Mouse (Mus musculus) C2C12 (cell line): ENCODE measurements around the gene Evi2.

ENCODE experiments used
- CTCF ChIP-seq: IDR thresholded peaks from one replicate; pipeline ENCODE4 v1.5.1; 2011; ENCODE audit not compliant: control insufficient read depth, insufficient read depth, insufficient read length
- FOSL1 ChIP-seq: IDR thresholded peaks from one replicate; pipeline ENCODE4 v1.8.0; 2011; ENCODE audit warnings: mild to moderate bottlenecking, low read length; ENCODE audit not compliant: poor library complexity, insufficient read depth, severe bottlenecking
- MAX ChIP-seq: IDR thresholded peaks from one replicate; pipeline ENCODE4 v1.6.1; 2011; ENCODE audit warnings: mild to moderate bottlenecking, control low read depth
- USF1 ChIP-seq: IDR thresholded peaks from one replicate; pipeline ENCODE4 v1.6.1; 2011; ENCODE audit warnings: low read depth, mild to moderate bottlenecking, control low read depth, moderate library complexity

DNA sequence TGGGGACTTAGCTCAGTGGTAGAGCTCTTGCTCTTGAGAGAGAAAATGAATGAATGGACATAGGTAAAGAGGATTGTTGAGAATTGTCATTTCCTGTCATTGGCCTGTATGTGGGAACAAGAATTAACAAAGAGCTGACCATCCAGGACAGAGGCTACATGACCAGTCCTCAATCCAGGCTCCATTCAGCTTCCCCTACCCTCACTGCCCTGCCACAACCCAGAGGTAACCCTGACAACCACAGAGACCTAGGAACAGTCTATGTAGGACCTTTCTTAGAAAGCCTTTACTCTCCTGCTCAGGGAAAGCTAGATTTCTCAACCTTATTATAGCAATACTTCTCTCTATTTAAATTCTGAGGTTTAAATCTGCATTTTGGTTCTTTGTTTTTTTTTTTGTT is 9.6 kb downstream of the Evi2 start:
- TF ChIP-seq CTCF (no peak), USF1 (no peak), FOSL1 (no peak), MAX (no peak)
